Mouse (Mus musculus) intestine, postnatal 0 days (tissue): ENCODE measurements around the gene Fam71b. TPM values are rescaled to one million over a fixed set of nuclear protein-coding genes. Genes with fewer than 3 reads are reported as not detected.

Experiments
- ATAC-seq: fragments of 200-750 bp; cut with Nextera tagmentation; 2 replicates; pipeline ENCODE4 v1.8.0; 2017; ENCODE audit warnings: mild to moderate bottlenecking, moderate TSS enrichment, moderate library complexity
- H3K27ac ChIP-seq: fragments of 300-500 bp; sonication (generic); 2 replicates; pipeline ENCODE4 v1.5.1; 2014; ENCODE audit warnings: mild to moderate bottlenecking, low read depth, low read length, moderate library complexity
- H3K27me3 ChIP-seq: fragments of 300-500 bp; sonication (generic); replicated peaks from 2 replicates; pipeline ENCODE4 v1.6.1; 2014; ENCODE audit warnings: low read length, mixed read lengths; ENCODE audit not compliant: control insufficient read depth, insufficient read depth
- H3K36me3 ChIP-seq: fragments of 300-500 bp; sonication (generic); 2 replicates; pipeline ENCODE4 v1.6.1; 2014; ENCODE audit warnings: mild to moderate bottlenecking, moderate library complexity; ENCODE audit not compliant: control insufficient read depth, insufficient read depth
- H3K4me1 ChIP-seq: fragments of 300-500 bp; sonication (generic); replicated peaks from 2 replicates; pipeline ENCODE4 v1.6.1; 2014; ENCODE audit warnings: antibody characterized with exemption, low read length, mixed read lengths; ENCODE audit not compliant: control insufficient read depth, insufficient read depth
- H3K4me2 ChIP-seq: fragments of 300-500 bp; sonication (generic); replicated peaks from 2 replicates; pipeline ENCODE4 v1.6.1; 2014; ENCODE audit warnings: low read depth, mild to moderate bottlenecking, moderate library complexity
- H3K4me3 ChIP-seq: fragments of 300-500 bp; sonication (generic); 2 replicates; pipeline ENCODE4 v1.5.1; 2014; ENCODE audit warnings: low read depth, low read length
- H3K9ac ChIP-seq: fragments of 300-500 bp; sonication (generic); 2 replicates; pipeline ENCODE4 v1.6.1; 2014; ENCODE audit warnings: mild to moderate bottlenecking, low read depth, low read length
- H3K9me3 ChIP-seq: fragments of 300-500 bp; sonication (generic); 2 replicates; pipeline ENCODE4 v1.6.1; 2016; ENCODE audit warnings: mixed run types; ENCODE audit not compliant: control insufficient read depth
- CTCF ChIP-seq: sonication (generic); IDR thresholded peaks from 2 replicates; pipeline ENCODE4 v1.5.1; 2016; ENCODE audit warnings: low read depth, mild to moderate bottlenecking, control low read depth, antibody characterized with exemption, moderate library complexity
- WGBS: fragments of 180-500 bp; shearing (Covaris S2); extraction: QIAGEN DNeasy Blood & Tissue Kit; methylation state at CpG from one replicate; pipeline ENCODE4 v1.1.7; 2014; 5-methylcytosine and 5-hydroxymethylcytosine counted together
- polyA plus RNA-seq: library from polyadenylated mRNA; unstranded; fragments of >200 nt; fragmentation: Nextera tagmentation; extraction: Ambion mirVana; gene quantifications from 2 replicates; pipeline ENCODE4 v1.2.1, GENCODE M21; 2015

The Fam71b gene
- not detected in 2 replicates for polyA plus RNA-seq

- Histone ChIP-seq H3K27ac (no peak within 1 kb of the TSS), H3K9ac (no peak within 1 kb of the TSS), H3K4me2 (no peak within 1 kb of the TSS), H3K4me1 (no peaks in the 10 kb centered on the region), H3K36me3 (no peaks in the 10 kb centered on the region), H3K9me3 (no peaks in the 10 kb centered on the region), H3K27me3 (no peaks in the 10 kb centered on the region), H3K4me3 (no peak within 1 kb of the TSS)
- no peak for TF ChIP-seq CTCF
- ATAC-seq: no peak
- WGBS: 63% methylated on average over 13 of the region's 13 CpGs
These were observed at the start of gene Fam71b for GRCm38 (mm10) chr11:46396167-46396859. TSS of gene Fam71b (plus strand) at chr11:46396559.

GRCm38 (mm10) chr11:46347756-46348155 is 48.6 kb upstream of the Fam71b start:
- H3K4me3 ChIP-seq: no peak overlapping the region
- no peaks in the 10 kb centered on the region for H3K4me1 ChIP-seq
- no peaks in the 10 kb centered on the region for H3K9me3 ChIP-seq
- H3K27ac ChIP-seq: no peak overlapping the region
- no peak for ATAC-seq
- WGBS: 71% methylated on average over 5 of the region's 5 CpGs
- no peak for TF ChIP-seq CTCF
- H3K9ac ChIP-seq: no peak overlapping the region
- no peaks in the 10 kb centered on the region for H3K36me3 ChIP-seq
- H3K27me3 ChIP-seq: no peaks in the 10 kb centered on the region
- no peak overlapping the region for H3K4me2 ChIP-seq

GRCm38 (mm10) chr11:46348416-46348815 is 47.9 kb upstream of the Fam71b start:
- Histone ChIP-seq H3K4me3 (no peak overlapping the region), H3K9me3 (no peaks in the 10 kb centered on the region), H3K27me3 (no peaks in the 10 kb centered on the region), H3K4me2 (no peak overlapping the region), H3K27ac (no peak overlapping the region), H3K9ac (no peak overlapping the region), H3K4me1 (no peaks in the 10 kb centered on the region), H3K36me3 (no peaks in the 10 kb centered on the region)
- TF ChIP-seq CTCF: no peak
- WGBS: 79% methylated on average over 3 of the region's 3 CpGs
- no peak for ATAC-seq

GRCm38 (mm10) chr11:46349681-46350410 is 46.5 kb upstream of the Fam71b start:
- 54% methylated on average over 2 of the region's 2 CpGs for WGBS
- no peak for TF ChIP-seq CTCF
- no peak for ATAC-seq

GRCm38 (mm10) chr11:46358369-46358768 is 38.0 kb upstream of the Fam71b start:
- no peaks in the 10 kb centered on the region for H3K36me3 ChIP-seq
- H3K9me3 ChIP-seq: no peaks in the 10 kb centered on the region
- H3K9ac ChIP-seq: no peak overlapping the region
- H3K4me3 ChIP-seq: no peak overlapping the region
- H3K4me1 ChIP-seq: no peaks in the 10 kb centered on the region
- no peak for ATAC-seq
- no peak for TF ChIP-seq CTCF
- no peaks in the 10 kb centered on the region for H3K27me3 ChIP-seq
- H3K27ac ChIP-seq: no peak overlapping the region
- no peak overlapping the region for H3K4me2 ChIP-seq
- WGBS: 66% methylated on average over 1 of the region's 1 CpGs

More at GRCm38 (mm10) chr11:46349681-46350410, 46.5 kb upstream of the Fam71b start:
- no peaks in the 10 kb centered on the region for H3K27me3 ChIP-seq
- H3K4me3 ChIP-seq: no peak overlapping the region
- no peak overlapping the region for H3K27ac ChIP-seq
- no peak overlapping the region for H3K4me2 ChIP-seq
- no peaks in the 10 kb centered on the region for H3K9me3 ChIP-seq
- H3K4me1 ChIP-seq: no peaks in the 10 kb centered on the region
- H3K36me3 ChIP-seq: no peaks in the 10 kb centered on the region
- H3K9ac ChIP-seq: no peak overlapping the region

GRCm38 (mm10) chr11:46360991-46361665 is 35.2 kb upstream of the Fam71b start:
- no peak overlapping the region for H3K4me3 ChIP-seq
- H3K4me1 ChIP-seq: no peaks in the 10 kb centered on the region
- H3K4me2 ChIP-seq: no peak overlapping the region
- no peak for ATAC-seq
- no peak overlapping the region for H3K27ac ChIP-seq
- H3K27me3 ChIP-seq: no peaks in the 10 kb centered on the region
- TF ChIP-seq CTCF: no peak
- 69% methylated on average over 2 of the region's 2 CpGs for WGBS
- H3K9me3 ChIP-seq: no peaks in the 10 kb centered on the region
- H3K9ac ChIP-seq: no peak overlapping the region
- no peaks in the 10 kb centered on the region for H3K36me3 ChIP-seq
